Mouse (Mus musculus): ENCODE results near the gene Tbl1xr1. TPM values are rescaled to one million over a fixed set of nuclear protein-coding genes. Genes with fewer than 3 reads are reported as not detected.
A peak's percentile ranks its signal among the peaks of the same experiment; 100 is the strongest.

The Tbl1xr1 gene
- polyA plus RNA-seq, 1 experiment = 14.7 TPM

GRCm38 (mm10) chr3:22141984-22142719, 65.7 kb downstream of the Tbl1xr1 start:
- H3K27me3 ChIP-seq (ENCODE audit: control insufficient read depth, insufficient read depth, insufficient read length) = no peaks in the 10 kb centered on the region
- TF ChIP-seq CEBPB (IDR thresholded peaks at IDR 0.05; ENCODE audit: insufficient read depth, poor library complexity, severe bottlenecking) = peak; percentile 78
- TF ChIP-seq TCF3 (IDR thresholded peaks at IDR 0.05; ENCODE audit: insufficient read length, low read depth) = no peak
- TF ChIP-seq TCF12 (IDR thresholded peaks at IDR 0.05; ENCODE audit: insufficient read depth, poor library complexity, severe bottlenecking) = no peak
- no peak for TF ChIP-seq USF1 (IDR thresholded peaks at IDR 0.05; ENCODE audit: low read depth)
- TF ChIP-seq POLR2AphosphoS2 (IDR thresholded peaks at IDR 0.05; ENCODE audit: insufficient read length, low read depth) = no peak

GRCm38 (mm10) chr3:22142846-22143641, 66.6 kb downstream of the Tbl1xr1 start:
- H3K79me2 ChIP-seq (ENCODE audit: control insufficient read depth, insufficient read depth) = peaks cover 80% of the 10 kb centered on the region
- TF ChIP-seq MYOG (IDR thresholded peaks at IDR 0.05; ENCODE audit: control insufficient read depth in 1 of 3, insufficient read depth in 1 of 3, insufficient read length in 2 of 3, low read depth in 2 of 3) = no peak
- no peak for TF ChIP-seq E2F4 (IDR thresholded peaks at IDR 0.05; ENCODE audit: insufficient read depth)
- TF ChIP-seq REST (IDR thresholded peaks at IDR 0.05; ENCODE audit: insufficient read depth, insufficient read length) = no peak
- peak; percentile 76 for TF ChIP-seq CEBPB (IDR thresholded peaks at IDR 0.05; ENCODE audit: insufficient read depth, poor library complexity, severe bottlenecking)
- TF ChIP-seq SRF (IDR thresholded peaks at IDR 0.05; ENCODE audit: control insufficient read depth, insufficient read length, low read depth) = no peak
- H3ac ChIP-seq (ENCODE audit: control insufficient read depth, insufficient read length) = no peak overlapping the region
- no peaks in the 10 kb centered on the region for H3K36me3 ChIP-seq (ENCODE audit: control insufficient read depth, insufficient read depth)
- H3K4me2 ChIP-seq (ENCODE audit: low read depth) = peak overlapping the region; percentile 24
- no peaks in the 10 kb centered on the region for H3K27me3 ChIP-seq (ENCODE audit: control insufficient read depth, insufficient read depth, insufficient read length)
- no peak overlapping the region for H3K4me3 ChIP-seq

More at GRCm38 (mm10) chr3:22141984-22142719, 65.7 kb downstream of the Tbl1xr1 start:
- Histone ChIP-seq H3K4me3 (no peak overlapping the region), H3ac (ENCODE audit: control insufficient read depth, insufficient read length) (no peak overlapping the region), H3K4me2 (ENCODE audit: low read depth) (peak overlapping the region; percentile 24), H3K36me3 (ENCODE audit: control insufficient read depth, insufficient read depth) (no peaks in the 10 kb centered on the region), H3K79me2 (ENCODE audit: control insufficient read depth, insufficient read depth) (peaks cover 80% of the 10 kb centered on the region)

- Histone ChIP-seq H3K27me3 (ENCODE audit: control insufficient read depth, insufficient read depth, insufficient read length) (no peaks in the 10 kb centered on the region), H3K36me3 (ENCODE audit: control insufficient read depth, insufficient read depth) (no peaks in the 10 kb centered on the region), H3K4me2 (ENCODE audit: low read depth) (no peak overlapping the region), H3K4me3 (no peak overlapping the region), H3K79me2 (ENCODE audit: control insufficient read depth, insufficient read depth) (peaks cover 74% of the 10 kb centered on the region), H3ac (ENCODE audit: control insufficient read depth, insufficient read length) (no peak overlapping the region)
- TF ChIP-seq REST (IDR thresholded peaks at IDR 0.05; ENCODE audit: insufficient read depth, insufficient read length) (no peak), POLR2AphosphoS2 (IDR thresholded peaks at IDR 0.05; ENCODE audit: insufficient read length, low read depth) (no peak), MYOD1 (IDR thresholded peaks at IDR 0.05; ENCODE audit: control insufficient read depth in 1 of 3, insufficient read length in 2 of 3, low read depth in 2 of 3) (no peak), E2F4 (IDR thresholded peaks at IDR 0.05; ENCODE audit: insufficient read depth) (no peak), TCF12 (IDR thresholded peaks at IDR 0.05; ENCODE audit: insufficient read depth, poor library complexity, severe bottlenecking) (no peak), SRF (IDR thresholded peaks at IDR 0.05; ENCODE audit: control insufficient read depth, insufficient read length, low read depth) (no peak), TCF3 (IDR thresholded peaks at IDR 0.05; ENCODE audit: insufficient read length, low read depth) (no peak), MYOG (IDR thresholded peaks at IDR 0.05; ENCODE audit: control insufficient read depth in 1 of 3, insufficient read depth in 1 of 3, insufficient read length in 2 of 3, low read depth in 2 of 3) (no peak), CEBPB (IDR thresholded peaks at IDR 0.05; ENCODE audit: insufficient read depth, poor library complexity, severe bottlenecking) (no peak), POLR2A (IDR thresholded peaks at IDR 0.05; ENCODE audit: insufficient read length, low read depth) (no peak), MAX (IDR thresholded peaks at IDR 0.05; ENCODE audit: low read depth) (no peak), USF1 (IDR thresholded peaks at IDR 0.05; ENCODE audit: low read depth) (no peak)
Observed at GRCm38 (mm10) chr3:22144255-22144654, 67.8 kb downstream of the Tbl1xr1 start.

DNA sequence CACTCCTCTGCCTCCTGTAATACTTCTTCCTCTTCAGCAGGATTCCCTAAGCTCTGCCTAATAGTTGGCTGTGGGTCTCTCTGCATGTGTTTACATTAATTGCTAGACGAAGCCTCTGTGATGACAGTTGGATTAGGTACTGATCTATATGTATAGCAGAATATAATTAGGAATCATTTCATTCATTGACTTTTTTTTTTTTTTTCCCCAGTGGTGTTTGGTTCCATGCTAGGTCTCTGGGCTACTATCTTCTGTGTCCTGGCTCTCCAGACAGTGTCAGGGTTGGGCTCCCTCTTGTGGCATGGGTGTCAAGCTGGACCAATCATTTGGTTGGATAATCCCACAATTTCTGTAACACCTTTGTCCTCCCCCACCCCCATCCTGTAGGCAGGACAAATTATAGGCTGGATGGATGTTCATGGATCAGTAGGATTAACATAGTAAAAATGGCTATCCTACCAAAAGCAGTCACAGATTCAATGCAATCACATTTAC, 71.0 kb downstream of the Tbl1xr1 start:
- H3K36me3 ChIP-seq (ENCODE audit: control insufficient read depth, insufficient read depth) = peaks cover 5% of the 10 kb centered on the region
- H3K4me2 ChIP-seq (ENCODE audit: low read depth) = no peak overlapping the region
- peaks cover 55% of the 10 kb centered on the region for H3K79me2 ChIP-seq (ENCODE audit: control insufficient read depth, insufficient read depth)
- no peaks in the 10 kb centered on the region for H3K27me3 ChIP-seq (ENCODE audit: control insufficient read depth, insufficient read depth, insufficient read length)
- no peak overlapping the region for H3K4me3 ChIP-seq
- TF ChIP-seq TCF3 (IDR thresholded peaks at IDR 0.05; ENCODE audit: insufficient read length, low read depth) (no peak), MYOG (IDR thresholded peaks at IDR 0.05; ENCODE audit: control insufficient read depth in 1 of 3, insufficient read depth in 1 of 3, insufficient read length in 2 of 3, low read depth in 2 of 3) (no peak), MYOD1 (IDR thresholded peaks at IDR 0.05; ENCODE audit: control insufficient read depth in 1 of 3, insufficient read length in 2 of 3, low read depth in 2 of 3) (no peak)
- no peak overlapping the region for H3ac ChIP-seq (ENCODE audit: control insufficient read depth, insufficient read length)

Data from myocyte (in vitro differentiated cells).